Mouse (Mus musculus) thymus, postnatal 14 days (tissue): ENCODE results near the gene Nim1k.

Experiments used
- DNase-seq: peaks from one replicate; pipeline ENCODE4 v3.0.0; 2021

Gene Nim1k

DNA sequence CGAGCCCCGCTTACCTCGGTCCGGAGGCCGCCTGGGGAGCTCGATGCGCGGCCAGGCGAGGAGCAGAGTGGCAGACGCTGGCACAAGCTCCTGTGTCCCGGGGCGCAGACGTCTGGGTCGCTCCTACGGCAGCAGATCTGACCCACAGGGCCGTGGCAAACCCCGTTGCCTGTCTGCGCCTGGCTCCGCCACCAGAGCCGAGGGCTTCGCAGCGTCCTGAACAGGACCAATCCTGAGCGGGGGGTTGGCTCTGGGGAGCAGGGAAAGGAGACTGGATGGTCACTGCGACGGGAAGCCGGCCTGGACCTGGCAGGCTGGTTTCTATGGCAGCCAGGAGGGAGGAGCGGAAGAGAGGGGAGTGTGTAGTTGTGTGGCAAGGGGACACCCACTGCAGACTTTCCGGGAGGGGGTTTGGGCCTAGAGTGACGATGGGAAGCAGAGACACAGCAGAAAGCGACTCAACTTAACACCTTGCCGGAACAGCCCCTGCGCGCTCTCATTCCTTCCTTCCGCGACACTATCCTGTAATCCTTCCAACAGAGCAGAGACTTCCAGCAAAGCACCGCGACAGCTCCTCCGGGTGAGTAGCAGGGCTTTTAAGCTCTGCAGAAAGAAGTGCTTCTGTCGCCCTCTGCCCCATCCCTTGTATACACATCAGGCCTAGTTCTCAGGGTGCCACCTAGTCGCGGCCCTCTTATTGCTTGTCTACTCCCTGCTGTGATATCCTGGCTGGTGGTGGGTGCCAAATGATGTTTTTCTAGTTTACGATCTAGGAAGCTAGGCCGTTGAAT lies at the start of gene Nim1k:
Nim1k (minus strand) TSS at position 202 of the 791 bp plus-strand sequence.
- DNase-seq = peak; percentile 82

DNA sequence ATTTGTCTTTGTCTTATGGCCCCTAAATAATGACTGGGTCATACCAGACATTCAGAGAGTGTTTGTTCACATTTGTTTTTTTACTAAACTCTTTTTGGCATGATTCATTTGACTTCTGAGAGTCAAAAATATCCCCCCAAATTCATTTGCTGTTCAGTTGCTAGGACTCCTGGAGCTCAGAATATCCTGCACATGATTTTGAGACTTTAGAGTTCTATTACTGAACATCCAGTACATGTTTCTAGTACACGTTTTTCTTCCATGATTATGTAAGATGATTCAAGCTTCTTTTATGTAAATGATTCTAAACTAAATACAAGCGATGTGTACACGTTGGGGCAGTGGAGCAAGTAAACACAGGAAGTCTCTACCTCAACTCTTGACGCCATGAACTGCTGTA lies 42.0 kb upstream of the Nim1k start:
- no peak for DNase-seq

DNA sequence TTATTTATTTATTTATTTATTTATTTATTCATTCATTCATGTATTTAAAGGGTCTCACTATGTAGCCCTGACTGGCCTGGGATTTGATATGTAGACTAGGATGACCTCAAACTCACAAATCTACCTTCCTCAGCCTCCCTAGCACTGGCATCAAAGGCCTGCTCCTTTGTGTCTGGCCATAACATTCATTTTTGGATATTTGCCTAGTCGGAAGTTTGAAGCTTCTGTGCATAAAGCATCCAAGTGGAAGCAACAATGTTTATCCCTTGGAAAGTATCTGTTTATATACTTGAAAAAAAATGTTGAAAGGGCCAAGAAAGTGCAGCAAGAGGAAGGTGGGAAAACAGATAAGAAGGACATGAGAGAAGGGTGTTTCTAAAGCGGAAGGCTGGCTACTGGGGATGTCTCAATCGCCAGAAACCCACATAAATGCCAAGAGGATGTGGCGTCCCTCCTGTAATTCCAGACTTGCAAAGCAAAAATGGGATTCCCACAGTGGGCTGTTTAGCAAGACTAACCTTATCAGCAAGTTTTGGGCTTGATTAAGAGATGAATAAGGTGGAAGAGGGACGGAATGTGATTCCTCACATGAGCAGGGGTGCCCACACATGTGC lies 37.2 kb upstream of the Nim1k start:
- no peak for DNase-seq

DNA sequence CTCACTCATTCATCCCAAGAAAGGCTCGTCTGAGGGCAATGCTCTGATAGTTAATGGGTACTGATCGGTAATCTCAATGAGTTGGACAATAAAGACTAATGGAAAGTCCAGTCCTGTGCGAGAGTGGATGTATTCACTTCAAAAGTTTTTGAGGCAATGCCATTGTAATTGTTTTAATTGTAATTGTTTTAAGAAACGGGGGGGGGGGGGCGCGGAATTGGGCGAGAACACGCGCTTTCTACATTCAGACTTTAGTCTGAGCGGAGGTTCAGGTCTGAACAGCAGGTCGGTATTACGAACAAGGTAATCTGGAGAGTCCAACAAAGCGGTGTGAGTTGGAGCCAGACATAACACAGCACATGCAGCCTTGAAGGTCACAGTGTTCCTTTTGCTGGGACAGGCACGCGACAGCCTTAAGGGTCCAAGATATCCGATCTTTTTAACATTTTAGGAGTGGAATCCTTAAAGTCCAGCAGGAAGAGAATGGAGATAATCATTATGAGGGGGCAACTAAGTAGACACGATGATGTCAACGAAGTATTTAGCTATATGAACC lies 36.0 kb upstream of the Nim1k start:
- no peak for DNase-seq

DNA sequence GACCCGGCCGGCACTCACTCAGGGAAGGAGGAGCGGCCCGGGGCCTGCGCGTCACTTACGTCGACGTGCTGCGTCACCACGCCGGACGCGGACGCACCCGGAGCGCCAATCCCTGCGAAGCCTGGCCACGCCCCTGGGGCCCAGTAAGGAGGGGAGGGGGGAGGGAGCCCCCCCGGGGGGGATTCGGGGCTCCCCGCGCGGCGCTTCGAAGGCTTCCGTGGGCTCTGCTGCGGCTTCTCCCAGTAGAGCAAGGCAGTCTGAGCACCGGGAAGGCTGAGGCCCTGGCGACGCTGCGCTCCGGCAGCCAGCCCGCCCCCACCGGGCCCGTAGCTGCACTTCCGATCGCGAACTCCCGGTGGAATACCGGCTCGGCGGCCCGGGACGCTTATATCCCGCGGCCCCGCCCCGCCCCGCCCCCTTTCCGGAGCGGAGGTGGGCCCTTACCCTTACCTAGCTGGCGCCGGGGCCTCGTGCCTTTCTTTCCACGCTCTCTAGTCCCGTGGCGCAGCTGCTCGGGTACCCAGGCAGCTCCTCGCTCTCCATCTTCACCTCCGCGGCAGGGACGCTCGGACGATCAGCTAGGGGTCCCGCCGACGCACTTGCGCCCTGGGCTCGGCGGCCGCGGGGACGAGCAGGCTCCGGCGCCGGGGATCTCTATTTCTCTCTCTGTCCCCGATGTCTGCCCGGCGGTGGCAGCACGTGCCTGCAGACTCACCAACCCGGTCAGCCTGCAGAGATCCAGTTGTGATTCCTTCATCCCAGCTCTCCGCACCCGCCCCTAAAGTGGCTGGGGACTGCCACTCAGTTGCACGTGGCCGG lies 35.3 kb upstream of the Nim1k start, which contains the start of gene Zfp131:
Zfp131 (minus strand) TSS at position 129 of the 819 bp plus-strand sequence.
- DNase-seq = peak; percentile 96

DNA sequence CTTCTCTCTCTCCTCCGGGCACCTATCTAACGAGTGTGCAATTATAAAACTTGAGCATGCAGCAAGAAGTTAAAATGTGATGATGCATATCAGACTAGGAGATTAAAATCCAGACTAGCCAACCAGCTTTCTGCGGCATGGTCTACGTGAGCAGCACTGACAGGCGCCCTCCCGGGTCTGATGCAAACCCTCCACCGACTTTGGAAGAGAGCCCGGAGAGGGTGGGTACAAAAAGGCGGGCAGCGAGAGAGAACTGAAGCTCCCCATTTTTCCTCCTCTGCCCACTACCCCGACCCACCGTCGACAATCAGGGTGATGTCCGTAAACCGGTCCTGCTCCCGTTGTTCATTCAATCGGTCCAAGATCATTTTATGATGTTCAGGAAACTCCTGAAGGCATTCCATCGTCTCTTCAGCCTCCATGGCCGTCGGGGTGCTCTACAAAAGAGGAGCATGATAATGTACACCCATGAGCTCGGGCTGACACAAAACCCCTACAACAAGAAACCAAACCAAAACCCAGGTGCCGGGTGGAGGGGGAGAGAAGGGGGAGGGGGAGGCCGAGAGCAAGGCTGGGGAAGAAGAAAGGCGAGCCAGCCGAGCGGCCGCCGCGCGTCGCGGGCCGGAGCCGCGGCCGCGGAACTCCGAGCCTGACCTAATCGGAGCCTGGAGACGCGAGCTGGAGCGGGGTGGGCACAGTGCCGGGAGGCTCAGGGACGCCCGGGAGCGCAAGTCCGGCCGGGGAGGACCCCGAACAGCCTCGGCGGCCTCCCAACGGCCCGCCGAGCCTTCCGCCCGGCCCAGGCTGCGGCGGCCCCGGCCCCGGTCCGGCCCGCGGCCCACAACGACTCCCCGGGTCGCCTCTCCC lies 34.4 kb upstream of the Nim1k start:
- DNase-seq = peak; percentile 65

DNA sequence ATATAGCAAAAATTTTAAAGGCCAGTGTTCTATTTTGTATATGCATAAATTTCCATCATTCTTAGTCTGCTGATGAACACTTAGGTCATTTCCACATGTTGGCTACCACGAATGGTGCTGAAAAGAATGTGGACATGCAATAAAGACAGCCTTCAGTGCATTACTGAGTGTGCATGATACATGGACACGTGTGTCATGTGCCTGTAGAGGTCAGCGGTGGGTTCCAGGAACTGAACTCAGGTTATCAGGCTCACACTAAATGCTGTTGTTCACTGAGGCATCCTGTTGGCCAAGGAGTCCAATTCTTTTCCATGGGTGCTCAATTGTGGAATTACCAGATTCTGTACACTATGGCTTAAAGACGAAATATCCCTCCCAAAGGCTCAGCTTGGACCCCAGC lies 27.9 kb upstream of the Nim1k start:
- DNase-seq = no peak

DNA sequence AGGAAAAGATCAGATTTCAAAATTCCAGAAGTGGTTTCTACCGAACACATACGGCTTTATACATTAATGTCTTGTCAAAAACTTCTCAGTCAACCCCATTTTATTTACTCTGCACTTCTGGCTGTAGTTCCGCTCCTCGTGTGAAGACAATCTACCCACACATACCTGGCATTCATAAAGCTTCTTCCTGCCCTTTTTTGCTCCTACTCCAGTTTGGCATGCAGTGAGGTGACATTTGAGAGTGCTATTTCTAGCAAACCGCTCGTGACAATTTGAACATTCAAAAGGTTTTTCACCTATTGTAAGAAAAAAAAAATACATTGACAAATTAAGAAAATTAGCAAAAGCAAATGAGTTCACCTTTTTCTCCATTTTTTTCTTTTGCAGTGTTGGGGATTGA lies 12.9 kb upstream of the Nim1k start:
- no peak for DNase-seq

DNA sequence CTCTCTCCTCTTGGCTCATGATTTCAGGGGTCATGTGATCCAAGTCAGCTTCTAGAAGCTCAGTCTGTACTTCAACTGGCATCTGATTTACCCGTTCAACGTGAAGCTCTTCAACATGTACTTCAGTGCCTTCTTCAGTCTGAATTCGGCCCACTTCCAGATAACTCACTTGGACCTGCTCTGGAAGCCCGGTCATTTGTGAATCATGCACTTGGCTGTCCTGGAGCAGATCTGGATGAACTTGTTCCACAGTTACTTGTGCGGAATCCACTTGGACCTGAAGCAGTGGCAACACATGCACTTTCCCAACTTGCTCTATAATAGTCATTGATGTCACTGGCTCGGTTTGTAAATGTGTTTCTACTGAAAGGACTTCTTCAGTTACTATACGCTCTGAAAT lies 10.8 kb upstream of the Nim1k start:
- DNase-seq = no peak

DNA sequence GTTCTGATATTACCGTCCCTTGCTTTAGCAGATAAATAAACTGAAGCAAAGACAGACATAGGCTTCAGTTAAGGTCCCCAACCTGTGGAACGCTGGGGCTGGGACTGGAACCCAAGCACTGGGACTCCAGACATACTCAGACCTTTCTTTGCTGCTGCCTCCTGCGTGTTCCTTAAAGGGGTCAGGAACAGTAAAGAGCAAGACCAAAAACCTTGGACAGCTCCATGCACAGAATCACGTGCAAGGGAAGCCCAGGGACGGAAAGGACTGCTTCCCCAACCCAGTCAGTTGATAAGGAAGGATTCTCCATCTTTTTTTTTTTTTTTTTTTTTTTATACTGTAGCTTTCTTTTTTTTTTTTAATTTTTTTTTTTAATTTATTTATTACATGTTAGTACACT lies 1.1 kb upstream of the Nim1k start:
- DNase-seq = peak; percentile 19

DNA sequence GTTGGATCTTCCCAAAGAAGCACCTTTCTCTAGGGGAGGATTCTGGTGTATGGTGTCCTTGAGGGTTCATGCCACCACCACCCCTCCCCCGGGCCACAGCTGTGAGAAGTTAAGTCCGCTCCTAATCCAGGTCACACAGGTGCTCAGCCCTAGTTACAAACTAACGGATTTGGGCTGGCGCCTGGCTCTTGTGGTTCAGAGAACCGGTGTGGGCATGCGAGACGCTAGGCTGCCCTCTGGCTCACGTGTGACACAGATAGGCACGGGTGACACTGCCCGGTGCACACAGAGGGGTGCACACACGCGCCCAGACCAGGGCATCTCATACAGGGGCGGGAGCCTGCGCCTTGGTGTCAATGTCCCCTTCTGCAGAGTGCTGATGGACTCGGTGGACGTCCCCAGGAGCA lies 538 bp downstream of the Nim1k start:
- peak; percentile 89 for DNase-seq

DNA sequence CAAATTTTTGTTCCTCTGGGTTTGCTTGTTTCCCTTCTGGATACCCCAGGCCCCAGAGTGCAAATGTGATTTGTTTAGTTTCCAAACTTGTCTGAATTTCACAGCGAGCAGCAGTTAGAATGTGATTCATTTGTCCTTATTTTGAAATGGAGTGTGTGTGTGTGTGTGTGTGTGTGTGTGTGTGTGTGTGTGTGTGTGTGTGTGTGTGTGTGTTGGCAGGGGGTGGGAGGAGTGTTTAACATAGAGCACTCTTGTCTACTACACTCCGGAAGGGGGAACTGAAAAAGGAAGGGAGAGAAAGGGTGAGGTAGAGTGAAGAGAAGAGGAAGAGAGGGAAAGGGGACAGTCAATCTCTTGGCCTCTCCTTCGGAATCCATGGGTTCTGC lies 1.1 kb downstream of the Nim1k start:
- peak; percentile 23 for DNase-seq

DNA sequence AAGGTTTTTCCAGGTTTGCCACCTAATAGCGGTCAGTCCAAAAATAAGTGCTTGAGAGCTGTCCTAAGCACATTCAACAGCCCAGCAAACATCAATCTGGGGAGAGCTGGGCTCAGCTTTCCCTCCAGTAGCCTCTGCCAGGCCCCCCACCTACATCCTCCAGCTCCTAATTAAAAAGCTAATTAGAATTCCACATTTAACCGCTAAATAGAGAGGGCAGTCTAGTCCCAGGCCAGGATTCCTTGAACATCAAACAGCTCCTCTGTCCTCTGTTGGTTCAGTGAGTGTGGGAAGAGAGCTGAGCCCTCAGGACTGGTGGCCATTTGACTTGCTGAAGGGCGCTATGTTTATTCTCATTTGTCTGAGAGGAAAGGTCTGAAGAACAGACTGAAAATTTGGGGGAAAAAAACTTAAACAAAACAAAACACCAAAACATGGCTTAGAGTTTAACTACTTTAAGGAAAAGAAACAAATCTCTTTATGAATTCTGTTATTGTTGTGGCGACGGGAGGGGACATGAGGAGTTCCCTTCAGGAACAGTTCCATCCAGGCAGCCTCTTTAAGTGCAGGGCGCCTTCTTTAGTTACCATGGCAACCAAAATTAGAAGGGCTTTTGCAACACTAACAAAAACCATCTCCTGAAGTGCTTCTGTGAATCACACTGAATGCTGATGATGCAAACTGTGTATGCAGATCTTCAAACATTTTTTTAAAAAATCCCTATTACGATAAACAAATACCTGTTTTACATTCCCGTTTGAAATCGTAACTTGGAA lies 1.6 kb downstream of the Nim1k start:
- peak; percentile 32 for DNase-seq

DNA sequence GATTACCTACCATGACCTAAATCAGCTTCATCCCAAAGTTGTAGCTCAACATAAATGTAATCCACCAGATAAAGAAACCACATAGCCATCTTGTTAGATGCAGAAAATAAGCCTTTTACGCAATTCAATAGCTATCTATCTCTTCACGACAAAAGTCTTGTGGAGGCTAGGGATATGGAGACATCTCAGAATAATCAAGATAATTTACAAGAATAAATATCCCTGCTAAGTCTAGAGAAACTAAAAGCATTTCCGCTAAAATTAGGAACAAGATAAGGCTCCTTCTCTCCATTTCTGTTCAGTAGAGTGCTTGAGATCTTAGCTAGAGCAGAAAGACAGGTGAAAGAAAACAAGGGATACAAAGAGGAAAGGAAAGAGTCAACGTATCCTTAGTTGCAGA lies 8.8 kb downstream of the Nim1k start:
- no peak for DNase-seq

DNA sequence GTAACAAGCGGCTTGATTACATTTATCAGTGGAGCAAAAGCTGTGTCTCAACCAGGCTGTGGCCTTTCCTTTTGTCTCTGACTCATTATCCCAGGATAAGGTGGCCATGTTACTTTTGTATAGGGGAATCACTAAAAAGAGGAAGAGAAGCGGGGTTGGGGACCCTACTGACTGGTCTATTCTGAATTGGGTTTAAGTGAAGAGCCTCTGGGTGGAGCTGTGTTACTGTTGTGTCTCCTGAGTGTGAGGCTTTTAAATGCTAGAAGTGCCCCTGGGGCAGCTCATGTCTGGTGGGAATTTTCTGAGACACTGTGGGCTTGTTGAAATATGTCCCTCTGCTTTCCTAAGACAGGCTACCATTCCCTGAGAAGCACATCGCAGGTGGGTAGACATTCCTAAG lies 12.2 kb downstream of the Nim1k start:
- DNase-seq = peak; percentile 60

DNA sequence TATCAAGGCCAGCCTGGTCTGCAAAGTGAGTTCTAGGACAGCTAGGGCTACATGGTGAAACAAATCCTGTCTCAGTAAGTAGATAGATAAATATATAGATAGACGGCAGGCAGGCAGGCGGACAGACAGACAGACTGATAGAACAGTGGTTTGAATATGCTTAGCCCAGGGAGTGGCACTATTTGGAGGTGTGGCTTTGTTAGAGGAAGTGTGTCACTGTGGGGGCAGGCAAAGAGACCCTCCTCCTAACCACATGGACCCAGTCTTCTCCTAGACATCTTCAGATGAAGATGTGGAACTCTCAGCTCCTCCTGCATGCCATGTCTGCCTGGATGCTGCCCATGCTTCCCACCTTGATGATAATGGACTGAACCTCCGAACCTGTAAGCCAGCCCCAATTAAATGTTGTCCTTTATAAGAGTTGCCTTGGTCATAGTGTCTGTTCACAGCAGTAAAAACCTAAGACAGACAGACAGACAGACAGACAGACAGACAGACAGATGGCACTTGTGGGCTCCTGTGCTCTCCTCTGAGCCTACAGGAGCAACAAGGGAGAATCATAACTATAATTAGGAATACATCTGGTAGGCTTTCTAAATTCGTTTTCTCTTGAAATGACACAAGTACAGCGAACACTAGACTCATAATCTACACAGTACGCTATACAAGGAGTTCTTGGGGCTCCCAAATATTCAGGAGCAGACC lies 12.8 kb downstream of the Nim1k start:
- no peak for DNase-seq

DNA sequence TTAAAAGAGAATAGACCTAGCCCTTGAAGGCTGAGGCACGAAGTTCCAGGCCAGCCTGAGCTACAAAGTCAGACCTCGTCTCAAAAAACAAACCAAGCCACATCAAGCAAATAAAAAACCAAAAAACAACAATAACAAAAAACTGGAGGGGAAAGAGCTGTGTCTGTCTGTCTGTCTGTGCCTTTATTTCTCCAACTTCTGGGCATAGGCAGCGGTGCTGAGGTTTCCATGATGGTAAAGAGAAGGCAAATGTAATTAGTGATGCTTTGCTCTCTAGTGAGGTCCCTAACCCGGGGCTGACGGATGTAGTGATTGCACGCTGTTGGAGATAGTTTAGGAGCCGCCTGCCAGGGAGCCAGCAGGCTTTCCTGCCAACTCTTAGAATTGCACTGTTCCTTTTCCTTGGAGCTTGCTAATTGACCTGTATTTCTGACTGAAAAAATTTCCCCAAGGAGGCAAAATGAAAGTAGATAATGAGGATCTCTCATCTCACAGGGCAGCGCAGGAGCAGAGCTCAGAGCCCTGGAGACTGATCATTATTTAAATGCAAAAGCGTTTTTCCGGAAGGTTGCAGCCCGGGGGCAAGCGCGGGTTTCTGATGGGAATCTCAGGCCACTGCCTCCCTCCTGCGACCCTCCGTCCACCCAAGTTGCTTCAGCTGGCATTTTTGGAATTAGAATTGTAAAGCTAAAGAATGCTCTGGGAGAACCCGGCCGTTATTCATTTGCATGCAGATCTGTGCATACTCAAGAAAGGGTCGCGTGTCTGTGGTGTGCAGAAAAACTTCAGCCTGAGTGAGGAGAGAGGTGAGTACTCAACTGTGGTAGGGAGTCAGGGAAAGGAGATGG lies 14.1 kb downstream of the Nim1k start:
- DNase-seq = no peak

DNA sequence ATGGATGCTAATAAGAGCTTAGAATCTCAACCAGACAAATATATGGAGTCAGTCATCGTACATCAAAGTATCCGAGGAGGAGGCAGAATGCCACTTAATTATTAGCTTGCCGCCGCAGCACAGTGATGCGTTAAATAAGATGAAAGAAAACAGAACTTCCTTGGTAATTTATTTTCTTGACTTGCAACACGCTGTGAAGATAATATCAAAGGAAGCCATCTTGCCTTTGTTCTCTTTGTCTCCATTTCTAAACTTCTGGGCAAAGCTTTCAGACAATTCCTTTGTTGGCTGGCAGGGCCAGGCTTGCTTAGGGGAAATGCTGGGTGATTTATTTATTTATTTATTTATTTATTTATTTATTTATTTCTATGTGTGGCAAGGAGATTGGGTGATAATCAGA lies 24.2 kb downstream of the Nim1k start:
- DNase-seq = no peak

DNA sequence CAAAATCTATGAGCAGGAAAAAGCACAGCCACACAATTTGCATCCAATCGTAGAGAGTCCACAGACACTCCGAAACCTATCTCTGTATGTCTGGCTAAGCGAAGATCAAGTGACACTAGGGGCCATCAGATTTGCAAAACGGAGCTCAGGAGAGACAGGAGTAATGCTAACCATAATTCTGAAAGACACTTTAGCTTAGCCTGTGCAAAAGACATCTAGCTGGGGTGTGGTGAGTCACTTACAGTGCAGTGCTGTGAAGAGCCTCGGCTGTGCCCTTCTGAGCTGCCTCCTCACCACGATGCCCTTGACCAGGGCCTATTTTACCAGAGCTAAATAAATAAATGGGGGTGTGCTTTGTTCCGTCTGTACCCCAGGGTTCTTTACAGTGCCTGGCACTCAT lies 26.3 kb downstream of the Nim1k start:
- no peak for DNase-seq
